Mouse (Mus musculus) lung, adult 2 months (tissue): Measurements from ENCODE around the gene Shroom3.

Experiments
- CTCF ChIP-seq: fragments of 200-500 bp; IDR thresholded peaks from 2 replicates; pipeline ENCODE4 v1.5.1; 2011; ENCODE audit warnings: mild to moderate bottlenecking, low read length, control low read depth; ENCODE audit not compliant: insufficient read depth
- POLR2A ChIP-seq: fragments of 200-500 bp; IDR thresholded peaks from 2 replicates; pipeline ENCODE4 v1.6.1; 2011; ENCODE audit warnings: low read depth, mild to moderate bottlenecking, control low read depth, low read length, borderline replicate concordance; ENCODE audit errors: extremely low read depth

DNA sequence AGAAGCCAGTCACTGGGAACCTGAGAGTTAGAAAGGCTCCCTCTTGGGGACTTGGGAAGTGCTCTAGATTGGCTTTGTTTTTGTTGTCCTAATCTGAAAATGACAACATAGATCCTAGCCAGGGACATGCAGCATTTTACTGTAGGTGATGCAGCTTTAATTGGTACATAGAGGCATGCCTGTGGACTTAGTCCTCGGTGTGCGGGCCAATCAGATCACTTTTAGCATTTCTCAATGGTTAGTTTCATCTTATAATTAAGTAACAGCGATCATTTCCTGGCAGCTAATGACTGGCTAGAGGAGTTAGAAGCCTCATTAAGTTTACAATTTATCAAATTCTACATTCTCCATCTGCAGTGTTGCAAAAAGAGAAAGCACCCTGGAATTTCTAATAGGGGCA lies 167.7 kb downstream of the Shroom3 start:
- TF ChIP-seq CTCF (no peak), POLR2A (no peak)
